Mouse (Mus musculus): Measurements from ENCODE around the gene Dyrk1a.

DNA sequence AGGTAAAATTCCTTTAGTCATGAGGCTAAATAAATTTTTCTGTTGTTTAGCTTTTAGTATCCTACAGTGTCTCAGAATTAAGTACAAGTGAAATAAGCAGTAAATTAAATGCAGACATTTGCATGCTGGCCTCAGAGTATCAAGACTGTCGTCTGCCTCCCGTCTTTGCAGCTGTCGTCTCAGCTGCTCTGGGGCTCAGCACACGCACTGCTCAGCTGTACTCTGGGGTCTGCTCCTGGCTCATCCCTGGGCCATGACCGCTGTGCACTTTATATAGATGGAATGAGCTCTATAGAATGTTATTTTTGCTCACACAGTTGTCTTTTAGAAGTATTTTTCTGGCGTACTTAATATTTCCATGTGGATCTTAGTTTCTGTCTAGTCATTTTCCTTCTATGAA lies 85.3 kb downstream of the Dyrk1a start:
- TF ChIP-seq POLR2A (IDR thresholded peaks at IDR 0.05; ENCODE audit: insufficient read depth, low read depth, low read length) (no peak), CTCF (IDR thresholded peaks at IDR 0.05) (no peak), EP300 (IDR thresholded peaks at IDR 0.05; ENCODE audit: insufficient read depth, low read depth, low read length) (no peak)

Data from heart, adult 2 months (tissue).